Mouse (Mus musculus): Measurements from ENCODE around the gene Sfn.
"Not testable (repeated sequence)": the region's sequence is repeated elsewhere in the genome, so short reads cannot be mapped to it uniquely, and the experiment has no call there.

The Sfn gene

DNA sequence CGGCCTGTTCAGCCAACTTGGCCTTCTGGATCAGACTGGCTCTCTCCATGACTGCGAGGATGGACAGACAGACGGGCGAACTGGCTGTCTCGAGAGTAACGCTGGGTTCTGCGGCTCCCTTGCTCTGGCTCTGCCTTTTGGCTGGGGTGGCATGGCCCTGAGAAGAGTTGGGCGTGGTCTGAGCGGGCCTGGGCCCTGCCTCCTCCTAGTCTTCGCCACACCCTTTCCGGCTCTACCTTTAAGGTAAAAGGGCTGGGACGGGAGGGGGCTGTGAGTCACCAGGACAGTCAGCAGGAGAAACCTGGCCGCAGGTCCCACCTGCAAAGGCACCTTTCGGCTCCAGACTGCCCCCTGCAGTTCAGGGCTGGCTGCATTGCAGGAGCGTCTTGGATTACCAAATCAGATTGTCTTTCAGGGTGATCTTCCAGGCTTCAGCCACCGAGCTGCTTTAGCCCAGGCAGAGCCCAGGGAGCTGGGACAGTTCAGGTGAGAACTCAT, at the start of gene Sfn:
TSS of gene Sfn (minus strand) at position 448 of the 498 bp plus-strand sequence.
- no peak for DNase-seq (ENCODE audit: low read depth, low spot score)

DNA sequence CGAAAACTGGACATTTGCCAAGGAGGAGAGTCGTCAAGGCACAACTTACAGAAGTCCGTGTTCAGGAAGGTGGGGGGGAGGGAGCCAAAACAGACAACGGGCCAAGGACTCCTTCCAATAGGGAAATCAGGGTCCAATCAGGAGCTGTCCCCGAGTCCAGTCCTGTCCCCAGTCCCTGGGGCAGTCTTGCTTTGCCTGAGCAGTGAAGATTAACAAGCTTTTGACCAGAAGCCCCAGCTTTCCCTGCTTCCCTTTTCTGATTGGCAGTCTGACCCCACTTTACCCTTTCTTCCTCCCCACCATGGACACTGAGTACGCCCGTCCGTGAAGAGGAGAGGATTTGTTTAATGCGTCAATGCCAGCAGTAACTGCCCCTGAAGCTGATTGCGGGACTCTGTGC, 49.5 kb upstream of the Sfn start:
- no peak for DNase-seq (ENCODE audit: low read depth, low spot score)

GRCm38 (mm10) chr4:133649989-133650699, 48.2 kb upstream of the Sfn start, which contains the start of gene Zdhhc18:
Gene Zdhhc18 (minus strand): TSS chr4:133650154.
- DNase-seq (ENCODE audit: low read depth, low spot score) = peak; percentile 27

GRCm38 (mm10) chr4:133649464-133649863, 47.5 kb upstream of the Sfn start:
- DNase-seq (ENCODE audit: low read depth, low spot score) = not testable (repeated sequence)

- no peak for DNase-seq (ENCODE audit: low read depth, low spot score)
These were observed 43.7 kb upstream of the Sfn start for GRCm38 (mm10) chr4:133645680-133646079.

GRCm38 (mm10) chr4:133645195-133645594, 43.2 kb upstream of the Sfn start:
- DNase-seq (ENCODE audit: low read depth, low spot score) = no peak

DNA sequence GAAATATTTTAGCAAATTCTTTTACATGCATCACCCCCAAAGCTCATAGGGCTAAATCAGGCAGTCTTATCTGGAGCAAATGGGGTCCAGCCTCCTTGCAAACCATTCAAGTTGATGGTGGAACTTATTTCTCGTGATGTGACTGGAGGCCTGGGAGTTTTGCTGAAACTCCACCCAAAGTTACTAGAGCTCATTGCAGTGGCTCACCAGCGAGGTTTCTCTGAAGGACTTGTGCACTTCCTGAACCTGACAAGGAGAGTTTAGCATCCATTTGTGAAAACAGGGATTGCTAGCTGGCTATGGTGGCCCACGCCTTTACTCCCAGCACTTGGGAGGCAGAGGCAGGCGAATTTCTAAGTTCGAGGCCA, 32.1 kb upstream of the Sfn start:
- no peak for DNase-seq (ENCODE audit: low read depth, low spot score)

DNA sequence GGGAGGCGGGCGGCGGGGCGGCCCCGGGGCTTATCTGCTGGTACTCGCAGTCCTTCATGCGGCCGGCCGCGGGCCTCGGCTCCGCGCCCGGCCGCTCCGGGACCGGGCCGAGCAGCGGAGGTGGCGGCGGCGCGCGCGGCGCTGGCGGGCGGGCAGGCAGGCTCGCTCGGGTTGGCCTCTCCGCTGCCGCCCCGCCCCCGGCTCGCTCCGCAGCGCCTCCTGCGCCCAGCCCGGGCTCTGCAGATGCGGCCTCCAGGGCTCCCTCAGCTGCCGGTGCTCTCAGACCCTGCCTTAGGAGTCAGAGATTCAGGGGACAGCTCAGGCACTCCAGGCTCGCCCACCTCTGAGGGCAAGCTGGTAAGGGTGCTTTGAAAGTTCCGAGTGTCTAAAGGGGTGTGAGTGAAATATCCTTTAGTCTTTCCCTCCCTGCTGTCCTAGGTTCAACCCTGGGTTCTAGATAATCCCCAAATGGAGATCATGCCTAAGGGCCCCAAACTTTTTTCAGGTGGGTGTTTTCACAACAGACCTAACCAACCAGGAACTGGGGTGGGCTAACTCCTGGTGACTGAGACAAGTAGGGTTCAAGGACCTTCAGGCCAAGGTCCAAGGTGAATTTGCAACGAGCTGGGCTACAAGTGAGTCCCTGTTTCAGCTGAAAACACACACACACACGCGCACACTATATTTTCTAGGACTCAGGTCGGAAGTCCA, 31.5 kb upstream of the Sfn start:
- peak; percentile 53 for DNase-seq (ENCODE audit: low read depth, low spot score)

GRCm38 (mm10) chr4:133632483-133633327, 30.7 kb upstream of the Sfn start:
- no peak for DNase-seq (ENCODE audit: low read depth, low spot score)

- no peak for DNase-seq (ENCODE audit: low read depth, low spot score)
These were observed 29.9 kb upstream of the Sfn start for GRCm38 (mm10) chr4:133631769-133632411.

- DNase-seq (ENCODE audit: low read depth, low spot score) = no peak
These were observed 29.3 kb upstream of the Sfn start for GRCm38 (mm10) chr4:133631071-133631768.

- no peak for DNase-seq (ENCODE audit: low read depth, low spot score)
These were observed 28.5 kb upstream of the Sfn start for GRCm38 (mm10) chr4:133630326-133630920.

DNA sequence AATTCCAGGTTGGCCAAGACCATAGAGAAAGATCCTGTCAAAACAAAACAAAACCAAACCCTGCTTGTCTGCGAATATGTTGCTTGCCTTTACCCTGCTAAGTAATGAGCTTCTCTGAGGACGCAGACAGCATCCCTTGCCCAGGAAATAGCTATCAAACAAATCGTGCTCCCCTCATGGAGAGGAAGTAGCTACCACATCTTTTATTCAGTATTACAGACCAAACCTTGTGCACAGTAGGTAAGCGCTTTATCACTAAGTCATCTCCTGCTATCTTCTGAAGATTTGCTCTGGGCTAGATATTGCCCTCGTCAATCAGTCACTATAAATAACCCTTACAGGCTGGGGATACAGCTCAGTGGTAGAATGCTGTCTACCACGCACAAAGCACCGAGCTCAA, 27.2 kb upstream of the Sfn start:
- no peak for DNase-seq (ENCODE audit: low read depth, low spot score)

DNA sequence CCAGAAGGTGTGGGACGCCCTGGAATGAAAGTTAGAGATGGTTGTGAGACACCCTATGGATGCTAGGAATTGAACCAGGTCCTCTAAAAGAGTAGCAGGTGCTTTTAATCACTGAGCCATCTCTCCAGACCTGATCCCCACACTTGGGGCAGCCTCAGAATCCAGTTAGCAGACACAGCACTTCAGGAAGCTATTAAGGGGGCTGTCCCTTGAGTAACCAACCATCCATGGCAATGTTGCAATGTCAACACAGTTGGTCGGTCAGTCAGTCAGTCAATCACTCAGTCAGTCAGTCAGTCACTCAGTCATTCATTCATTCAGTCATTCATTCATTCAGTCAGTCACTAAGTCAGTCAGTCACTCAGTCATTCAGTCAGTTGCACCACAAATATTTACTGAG, 26.5 kb upstream of the Sfn start:
- no peak for DNase-seq (ENCODE audit: low read depth, low spot score)

DNA sequence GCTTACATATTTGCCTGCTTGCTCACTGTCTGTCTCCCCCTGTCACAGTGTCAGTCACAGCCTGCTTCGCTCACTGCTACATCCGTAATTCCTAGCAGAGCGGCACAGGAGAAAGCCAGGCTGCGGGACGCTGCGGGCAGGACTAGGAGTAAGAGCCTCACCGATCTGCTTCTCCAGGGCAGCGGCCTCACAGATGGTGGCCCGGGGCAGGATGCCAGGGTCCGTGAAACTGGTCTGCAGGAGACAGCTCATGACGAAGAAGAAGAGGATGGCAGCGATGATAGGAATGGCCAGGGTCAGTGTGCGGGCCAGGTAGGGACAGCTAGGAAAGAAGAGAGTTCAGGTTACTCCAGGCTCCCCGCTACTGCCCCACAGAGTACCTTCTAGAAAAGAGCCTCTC, 25.1 kb upstream of the Sfn start:
- no peak for DNase-seq (ENCODE audit: low read depth, low spot score)

GRCm38 (mm10) chr4:133626621-133627020, 24.7 kb upstream of the Sfn start:
- DNase-seq (ENCODE audit: low read depth, low spot score) = no peak

DNA sequence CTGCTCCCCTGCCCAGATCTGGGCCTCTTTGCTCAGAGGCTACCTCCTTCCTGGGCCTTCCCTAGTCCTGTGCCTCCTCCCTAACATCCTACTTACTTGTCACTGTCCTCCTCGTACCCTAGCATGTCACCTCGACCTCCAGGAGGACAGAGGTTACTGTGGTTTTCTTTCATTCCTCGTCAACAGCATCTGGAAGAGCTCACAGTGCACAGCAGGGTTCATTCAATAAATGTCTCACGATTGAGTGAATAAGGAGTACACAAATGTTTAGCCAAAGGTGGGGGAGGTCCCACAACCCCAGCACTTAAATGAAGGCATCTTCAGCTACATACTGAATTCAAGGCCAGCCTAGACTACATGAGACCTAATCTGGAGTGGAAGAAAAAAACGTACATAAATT, 24.3 kb upstream of the Sfn start:
- no peak for DNase-seq (ENCODE audit: low read depth, low spot score)

- DNase-seq (ENCODE audit: low read depth, low spot score) = no peak
These were observed 23.7 kb upstream of the Sfn start for GRCm38 (mm10) chr4:133625621-133626071.

- no peak for DNase-seq (ENCODE audit: low read depth, low spot score)
These were observed 22.9 kb upstream of the Sfn start for GRCm38 (mm10) chr4:133624830-133625229.

DNA sequence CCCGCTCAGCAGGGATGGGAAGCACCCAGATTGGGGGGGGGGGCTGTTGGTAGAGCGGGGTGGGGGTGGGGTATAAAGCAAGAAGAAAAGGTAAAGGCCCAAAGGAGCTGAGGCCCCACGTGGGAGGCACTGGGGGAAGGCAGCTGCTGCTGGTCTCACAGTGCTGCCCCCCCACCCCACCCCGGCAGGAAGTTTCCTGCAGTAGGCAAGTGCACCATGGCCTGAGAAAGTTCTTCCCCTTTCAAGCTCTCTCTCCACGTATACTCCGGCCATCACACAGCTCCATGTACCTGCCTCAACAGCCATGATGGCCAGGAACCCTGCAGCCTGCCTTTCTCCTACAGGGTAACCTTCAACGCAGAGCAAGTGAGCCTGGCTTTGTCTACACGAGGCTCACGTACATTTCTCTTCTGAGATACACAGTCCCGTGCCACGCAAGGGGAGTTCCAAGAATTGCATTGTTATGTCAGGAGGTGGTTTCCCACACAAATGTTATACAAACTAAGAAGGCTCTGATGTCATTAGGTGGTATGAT, 20.3 kb upstream of the Sfn start:
- DNase-seq (ENCODE audit: low read depth, low spot score) = no peak

Data from c-Kit-negative CD71-positive TER-119-positive erythroid progenitor cells, embryonic 14.5 days (primary cell).